Mouse (Mus musculus) G1E-ER4 (cell line): Measurements from ENCODE around the gene Rif1. TPM values are rescaled to one million over a fixed set of nuclear protein-coding genes. Genes with fewer than 3 reads are reported as not detected.

Experiments used
- GATA1 ChIP-seq: IDR thresholded peaks from one replicate; pipeline ENCODE4 v1.8.0; 2012; ENCODE audit warnings: low read length, inconsistent platforms
- polyA plus RNA-seq: library from polyadenylated mRNA; stranded (reverse); fragments of >175 nt; gene quantifications from 2 replicates; pipeline ENCODE4 v1.2.3, GENCODE M21; 2012

Gene Rif1
- 16.1 and 23.4 TPM in 2 replicates for polyA plus RNA-seq

- TF ChIP-seq GATA1, result no peak
These were observed at the start of gene Rif1 for GRCm38 (mm10) chr2:52072491-52073140. Rif1 (plus strand) TSS chr2:52072832.

- no peak for TF ChIP-seq GATA1
These were observed 45.6 kb upstream of the Rif1 start for GRCm38 (mm10) chr2:52027061-52027460.

GRCm38 (mm10) chr2:52029426-52029825 is 43.2 kb upstream of the Rif1 start:
- TF ChIP-seq GATA1, result no peak

GRCm38 (mm10) chr2:52031491-52031890 is 41.1 kb upstream of the Rif1 start:
- no peak for TF ChIP-seq GATA1

- no peak for TF ChIP-seq GATA1
These were observed 38.0 kb upstream of the Rif1 start for GRCm38 (mm10) chr2:52034601-52035000.

GRCm38 (mm10) chr2:52035144-52035543 is 37.5 kb upstream of the Rif1 start:
- TF ChIP-seq GATA1, result no peak

GRCm38 (mm10) chr2:52036929-52037595 is 35.6 kb upstream of the Rif1 start:
- TF ChIP-seq GATA1, result no peak

- TF ChIP-seq GATA1, result no peak
These were observed 34.8 kb upstream of the Rif1 start, which contains the start of gene Tnfaip6 for GRCm38 (mm10) chr2:52037882-52038281. Tnfaip6 (plus strand) TSS chr2:52038009.

- no peak for TF ChIP-seq GATA1
These were observed 34.1 kb upstream of the Rif1 start for GRCm38 (mm10) chr2:52038558-52038957.

- no peak for TF ChIP-seq GATA1
These were observed 33.4 kb upstream of the Rif1 start for GRCm38 (mm10) chr2:52039083-52039801.

- TF ChIP-seq GATA1, result no peak
These were observed 30.5 kb upstream of the Rif1 start for GRCm38 (mm10) chr2:52042132-52042531.

- no peak for TF ChIP-seq GATA1
These were observed 29.9 kb upstream of the Rif1 start for GRCm38 (mm10) chr2:52042714-52043113.

GRCm38 (mm10) chr2:52043485-52043884 is 29.1 kb upstream of the Rif1 start:
- no peak for TF ChIP-seq GATA1

- no peak for TF ChIP-seq GATA1
These were observed 26.6 kb upstream of the Rif1 start for GRCm38 (mm10) chr2:52046032-52046431.

GRCm38 (mm10) chr2:52050823-52051222 is 21.8 kb upstream of the Rif1 start:
- no peak for TF ChIP-seq GATA1

- no peak for TF ChIP-seq GATA1
These were observed 20.3 kb upstream of the Rif1 start for GRCm38 (mm10) chr2:52052335-52052734.

- TF ChIP-seq GATA1, result no peak
These were observed 19.1 kb upstream of the Rif1 start for GRCm38 (mm10) chr2:52053502-52053901.

GRCm38 (mm10) chr2:52055616-52056015 is 17.0 kb upstream of the Rif1 start:
- no peak for TF ChIP-seq GATA1
